Comparison of ENCODE assay signal across 8 mouse cellular contexts in the genomic region with DNA sequence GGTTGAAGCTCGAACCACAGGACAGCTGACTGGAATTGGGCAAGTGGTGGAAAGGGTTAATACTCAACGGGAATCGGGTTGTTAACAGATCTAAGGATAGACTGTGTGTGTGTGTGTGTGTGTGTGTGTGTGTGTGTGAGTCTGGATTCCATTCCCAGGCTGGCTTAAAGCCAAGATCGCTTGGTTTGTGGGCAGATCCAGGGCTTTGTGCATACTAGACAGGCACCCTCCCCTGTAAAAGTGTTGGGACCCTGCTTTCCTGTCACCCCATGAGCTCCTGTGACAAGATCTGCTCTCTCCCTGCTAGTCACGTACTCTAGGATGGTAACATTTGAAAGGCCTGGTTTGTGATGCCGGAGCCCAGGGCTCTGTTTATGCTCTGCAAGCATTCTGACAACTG. TPM values are rescaled to one million over a fixed set of nuclear protein-coding genes. Genes with fewer than 3 reads are reported as not detected.
A peak's percentile ranks its signal among the peaks of the same experiment; 100 is the strongest.
DNase-seq lines count a peak whose midpoint lies in the region; ATAC-seq and TF ChIP-seq lines count a peak whose summit lies in the region.

No protein-coding gene starts in this region.

- H3K4me1 ChIP-seq in forebrain, embryonic 15.5 days, result peaks cover 21% of the 10 kb centered on the region
- 0 out of 2 replicates have a peak, but pooled peaks cover 7% of the 10 kb centered on the region for H3K4me1 ChIP-seq in midbrain, embryonic 14.5 days (ENCODE audit: control insufficient read depth, insufficient read depth, low read length)

- 32% methylated on average over 6 of the region's 6 CpGs for whole genome bisulfite sequencing in forebrain, embryonic 15.5 days
- 39% methylated on average over 6 of the region's 6 CpGs for WGBS in midbrain, embryonic 14.5 days

- no peaks in the 10 kb centered on the region for H3K9me3 ChIP-seq in forebrain, embryonic 15.5 days
- no peaks in the 10 kb centered on the region for H3K9me3 ChIP-seq in midbrain, embryonic 14.5 days (ENCODE audit: control insufficient read depth, low read length)

- H3K27ac ChIP-seq in forebrain, embryonic 15.5 days (replicated peaks), result peak overlapping the region; percentile 72
- H3K27ac ChIP-seq in midbrain, embryonic 14.5 days (replicated peaks; ENCODE audit: low read depth, low read length), result peak overlapping the region; percentile 61
- no peak overlapping the region for H3K27ac ChIP-seq in gastrocnemius, adult 2 months

- H3K36me3 ChIP-seq in forebrain, embryonic 15.5 days, result peaks cover 44% of the 10 kb centered on the region
- peaks cover 46% of the 10 kb centered on the region for H3K36me3 ChIP-seq in midbrain, embryonic 14.5 days (ENCODE audit: control insufficient read depth, insufficient read depth, low read length)

- peak; percentile 33 to 67 for DNase-seq in layer of hippocampus, adult 18-20 months (ENCODE audit: low spot score in 2 of 2)
- DNase-seq in layer of hippocampus, adult 9-11 months, result no peak
- DNase-seq in adrenal gland, postnatal 25 days, result peak; percentile 37
- peak; percentile 78 for DNase-seq in kidney, postnatal 10 days
- DNase-seq in midbrain, embryonic 14.5 days, result peak; percentile 72
- DNase-seq in B cell, adult 2 months, result no peak
- DNase-seq in gastrocnemius, adult 2 months, result no peak

- no peak overlapping the region for H3K9ac ChIP-seq in forebrain, embryonic 15.5 days (replicated peaks)
- H3K9ac ChIP-seq in midbrain, embryonic 14.5 days (replicated peaks; ENCODE audit: low read length), result no peak overlapping the region

- no peak for TF ChIP-seq CTCF in gastrocnemius, adult 2 months (IDR thresholded peaks at IDR 0.05)

- H3K4me2 ChIP-seq in forebrain, embryonic 15.5 days (replicated peaks), result no peak overlapping the region
- no peak overlapping the region for H3K4me2 ChIP-seq in midbrain, embryonic 14.5 days (ENCODE audit: low read length)

- H3K4me3 ChIP-seq in forebrain, embryonic 15.5 days, result no peak overlapping the region
- no peak overlapping the region for H3K4me3 ChIP-seq in midbrain, embryonic 14.5 days (replicated peaks; ENCODE audit: low read depth, low read length)
- H3K4me3 ChIP-seq in gastrocnemius, adult 2 months, result no peak overlapping the region

- peak; percentile 44 for ATAC-seq in forebrain, embryonic 15.5 days (replicated peaks)
- ATAC-seq in midbrain, embryonic 14.5 days (ENCODE audit: low FRiP score, low TSS enrichment), result no peak

- no peaks in the 10 kb centered on the region for H3K27me3 ChIP-seq in forebrain, embryonic 15.5 days
- no peaks in the 10 kb centered on the region for H3K27me3 ChIP-seq in midbrain, embryonic 14.5 days (ENCODE audit: control insufficient read depth, insufficient read depth, low read length)

- intact Hi-C loops in gastrocnemius, adult 2 months (cut with DNase I), result no loop called here

RNA-seq across cellular contexts. Expression of a gene that starts 5.7 kb away (rescaled TPM):
- total RNA-seq in layer of hippocampus, adult 18-20 months (2021), result 1 to 10 TPM; 8.6 to 9.2 TPM
- total RNA-seq in adrenal gland, postnatal 25 days (2021), result 3.9 TPM in 2 replicates
- polyA plus RNA-seq in forebrain, embryonic 15.5 days (2015; fragmentation: Nextera tagmentation; extraction: Ambion mirVana), result 2.1 and 2.4 TPM in 2 replicates
- 0.69 and 2.8 TPM in 2 replicates for polyA plus RNA-seq in midbrain, embryonic 14.5 days (2014; fragmentation: Nextera tagmentation; extraction: Ambion mirVana)
- 1 to 10 TPM; 1.0 to 3.8 TPM for total RNA-seq in gastrocnemius, adult 2 months (2021)

RNA-seq across cellular contexts. Expression of a gene that starts 51.3 kb away (rescaled TPM):
- total RNA-seq in layer of hippocampus, adult 18-20 months (2021), result 10 to 100 TPM; 15.7 to 16.8 TPM
- 10.4 and 13.7 TPM in 2 replicates for total RNA-seq in adrenal gland, postnatal 25 days (2021)
- 11.8 and 13.2 TPM in 2 replicates for polyA plus RNA-seq in forebrain, embryonic 15.5 days (2015; fragmentation: Nextera tagmentation; extraction: Ambion mirVana)
- polyA plus RNA-seq in midbrain, embryonic 14.5 days (2014; fragmentation: Nextera tagmentation; extraction: Ambion mirVana), result 12.9 and 13.4 TPM in 2 replicates
- 1 to 10 TPM; 6.1 to 6.4 TPM for total RNA-seq in gastrocnemius, adult 2 months (2021)

RNA-seq across cellular contexts. Expression of a gene that starts 58.5 kb away (rescaled TPM):
- total RNA-seq in layer of hippocampus, adult 18-20 months (2021), result 10 to 100 TPM; 13.7 to 14.4 TPM
- total RNA-seq in adrenal gland, postnatal 25 days (2021), result 25.4 and 29.6 TPM in 2 replicates
- 22.4 and 23.8 TPM in 2 replicates for polyA plus RNA-seq in forebrain, embryonic 15.5 days (2015; fragmentation: Nextera tagmentation; extraction: Ambion mirVana)
- polyA plus RNA-seq in midbrain, embryonic 14.5 days (2014; fragmentation: Nextera tagmentation; extraction: Ambion mirVana), result 16.2 and 22.8 TPM in 2 replicates
- 10 to 100 TPM; 24.1 to 25.1 TPM for total RNA-seq in gastrocnemius, adult 2 months (2021)

Comparison
In these comparisons a context has a peak if more than half of its experiments do, and no peak if none do; other contexts are left out.
1. DNase-seq: peak in layer of hippocampus, adult 18-20 months (2 of 2), adrenal gland, postnatal 25 days (single experiment), kidney, postnatal 10 days (single experiment) and midbrain, embryonic 14.5 days (single experiment); none in layer of hippocampus, adult 9-11 months (single experiment), B cell, adult 2 months (0 of 2) and gastrocnemius, adult 2 months (single experiment).